Mouse (Mus musculus) layer of hippocampus, adult 9-10 months (tissue): ENCODE measurements around the gene Cnpy2.
"Not testable (repeated sequence)": the region's sequence is repeated elsewhere in the genome, so short reads cannot be mapped to it uniquely, and the experiment has no call there.

ENCODE experiments used
- DNase-seq: peaks from one replicate; pipeline ENCODE4 v3.0.0; 2022; ENCODE audit warnings: low spot score

Cnpy2 gene

DNA sequence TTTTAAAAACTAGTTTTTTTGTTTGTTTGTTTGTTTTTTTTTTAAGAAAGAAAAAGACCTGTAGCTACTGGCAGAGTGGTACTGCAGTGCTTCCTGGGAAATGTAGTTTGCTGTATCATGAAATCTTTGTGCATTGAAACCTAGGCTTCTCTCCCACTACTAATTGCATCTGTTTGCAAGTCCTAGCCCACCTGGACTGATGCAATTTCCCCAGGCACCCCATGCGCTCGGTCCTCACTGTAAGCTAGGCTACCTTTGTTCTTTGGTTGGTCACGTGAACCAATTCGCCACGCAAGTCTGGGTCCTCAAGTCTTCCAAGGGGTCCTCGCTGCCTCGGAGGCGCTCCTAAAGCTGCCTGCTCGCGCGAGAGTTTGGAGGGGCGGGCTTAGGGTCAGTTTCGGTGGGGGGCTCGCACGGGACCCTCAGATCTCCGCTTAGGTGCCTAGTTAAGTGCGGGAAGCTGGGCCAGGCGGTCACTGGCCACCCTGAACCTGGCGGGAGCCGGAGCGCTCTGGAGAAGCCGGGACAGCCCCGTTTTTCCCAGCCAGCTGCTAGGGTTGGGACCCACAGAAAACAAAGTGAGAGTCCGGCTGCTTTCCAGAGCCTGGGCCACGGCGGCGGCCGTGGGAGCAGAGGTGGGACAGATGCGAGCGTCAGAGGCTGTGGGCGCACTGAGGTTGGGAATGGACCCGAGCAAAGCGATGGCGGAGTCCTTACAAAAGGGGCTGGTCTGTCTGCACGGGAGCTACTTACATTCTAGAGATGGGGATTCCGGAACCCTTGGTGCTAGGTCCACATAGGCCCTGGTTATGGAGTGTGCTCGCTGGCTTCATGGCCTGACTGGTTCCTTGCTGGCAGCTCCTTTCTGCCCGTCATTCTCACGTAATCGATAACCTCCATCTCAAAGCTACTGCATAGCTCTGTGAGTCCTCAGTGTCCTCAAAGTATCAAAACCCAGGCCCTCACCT, at the start of gene Cnpy2:
Gene Cnpy2 (plus strand): TSS at position 319 of the 968 bp plus-strand sequence.
- DNase-seq, result peak; percentile 77

DNA sequence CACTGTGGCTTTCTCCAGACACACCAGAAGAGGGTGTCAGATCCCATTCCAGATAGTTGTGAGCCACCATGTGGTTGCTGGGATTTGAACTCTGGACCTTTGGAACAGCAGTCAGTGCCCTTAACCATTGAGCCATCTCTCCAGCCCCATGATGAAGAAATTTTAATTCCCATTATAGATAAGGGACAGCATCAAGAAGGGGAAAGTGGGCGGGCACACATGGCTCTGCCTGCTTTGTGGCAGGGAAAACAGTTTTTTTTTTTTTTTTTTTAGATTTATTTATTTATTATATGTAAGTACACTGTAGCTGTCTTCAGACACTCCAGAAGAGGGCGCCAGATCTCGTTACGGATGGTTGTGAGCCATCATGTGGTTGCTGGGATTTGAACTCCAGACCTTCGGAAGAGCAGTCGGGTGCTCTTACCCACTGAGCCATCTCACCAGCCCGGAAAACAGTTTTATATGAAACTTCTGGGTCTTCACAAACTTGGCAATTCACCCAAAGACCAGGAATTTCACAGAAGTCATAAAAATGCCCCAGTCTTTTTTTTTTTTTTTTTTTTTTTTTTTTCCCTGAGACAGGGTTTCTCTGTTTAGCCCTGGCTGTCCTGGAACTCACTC, 49.3 kb upstream of the Cnpy2 start:
- DNase-seq, result not testable (repeated sequence)

DNA sequence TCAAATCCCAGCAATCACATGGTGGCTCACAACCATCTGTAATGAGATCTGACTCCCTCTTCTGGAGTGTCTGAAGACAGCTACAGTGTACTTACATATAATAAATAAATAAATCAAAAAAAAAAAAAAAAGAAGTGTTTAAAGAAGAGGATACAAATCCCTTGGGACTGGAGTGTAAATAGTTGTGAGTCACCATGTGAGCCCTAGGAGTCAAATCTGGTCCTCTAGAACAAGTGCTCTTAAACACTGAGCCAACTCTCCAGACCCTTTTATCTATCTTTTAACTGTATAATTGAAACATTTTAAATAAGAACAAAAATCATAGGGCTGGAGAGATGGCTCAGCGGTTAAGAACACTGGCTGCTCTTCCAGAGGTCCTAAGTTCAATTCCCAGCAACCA, 46.9 kb upstream of the Cnpy2 start:
- DNase-seq, result not testable (repeated sequence)

- DNase-seq, result no peak
Observed at GRCm38 (mm10) chr10:128278158-128278557, 44.1 kb upstream of the Cnpy2 start.

- DNase-seq, result no peak
Observed at GRCm38 (mm10) chr10:128280943-128281342, 41.3 kb upstream of the Cnpy2 start.

GRCm38 (mm10) chr10:128281682-128282081, 40.6 kb upstream of the Cnpy2 start:
- DNase-seq, result no peak

GRCm38 (mm10) chr10:128282886-128283450, 39.3 kb upstream of the Cnpy2 start:
- DNase-seq, result no peak

- no peak for DNase-seq
Observed at GRCm38 (mm10) chr10:128283604-128284579, 38.4 kb upstream of the Cnpy2 start.

- not testable (repeated sequence) for DNase-seq
Observed at GRCm38 (mm10) chr10:128290594-128290993, 31.7 kb upstream of the Cnpy2 start.

DNA sequence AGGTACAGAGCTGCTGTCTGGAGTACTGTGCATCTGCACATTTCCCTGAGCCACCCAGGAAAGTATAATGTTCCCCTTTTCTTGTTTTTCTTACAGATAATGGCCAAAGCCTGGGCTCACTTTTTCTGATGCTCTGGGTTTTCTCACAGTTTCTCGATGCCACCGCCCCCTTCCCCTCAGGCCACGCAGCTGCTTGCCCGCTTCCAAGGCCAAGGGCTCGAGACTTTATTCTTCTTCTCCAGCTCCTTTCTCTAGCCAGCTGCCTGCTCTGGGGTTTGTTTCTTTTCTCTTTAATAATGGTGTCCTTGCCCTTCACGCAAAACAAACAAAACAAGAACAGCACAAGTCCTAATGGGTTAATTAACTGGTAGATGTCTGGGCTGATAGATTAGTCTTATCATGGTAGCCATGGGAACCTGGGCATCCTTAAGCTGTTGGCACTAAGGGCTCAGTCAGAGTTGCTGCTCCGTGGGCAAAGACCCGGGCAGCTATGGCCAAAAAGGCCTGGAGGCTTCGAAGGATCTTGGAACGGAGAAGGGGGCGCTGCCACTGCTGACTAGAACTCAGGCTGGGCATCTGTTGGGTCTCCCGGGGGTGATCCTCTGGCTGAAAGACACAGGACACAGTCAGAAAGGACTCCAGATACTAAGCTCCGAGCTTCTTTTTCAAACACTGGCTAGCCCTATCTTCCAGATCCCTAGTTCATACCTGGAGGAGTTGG, 25.7 kb upstream of the Cnpy2 start:
- no peak for DNase-seq

GRCm38 (mm10) chr10:128297221-128297620, 25.0 kb upstream of the Cnpy2 start:
- no peak for DNase-seq

DNA sequence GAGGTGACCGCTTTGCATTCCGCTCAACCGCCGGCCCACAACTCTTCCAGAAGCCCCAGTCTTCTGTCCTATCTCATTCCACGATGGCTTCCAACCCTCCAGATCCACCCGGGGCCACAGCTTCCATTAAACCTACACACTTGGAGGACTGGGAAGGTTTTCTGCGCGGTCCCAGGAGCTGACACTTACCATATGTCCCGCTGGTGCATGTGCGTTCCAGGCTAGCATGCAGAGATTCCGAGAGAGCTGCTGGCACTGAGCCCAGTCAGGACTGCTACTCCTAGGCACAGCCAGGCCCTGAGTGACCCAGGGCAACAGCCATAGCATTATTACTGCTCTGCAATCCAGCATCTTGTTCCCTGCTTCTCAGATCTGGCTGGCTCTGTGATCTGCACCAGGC, 24.6 kb upstream of the Cnpy2 start:
- DNase-seq, result no peak

DNA sequence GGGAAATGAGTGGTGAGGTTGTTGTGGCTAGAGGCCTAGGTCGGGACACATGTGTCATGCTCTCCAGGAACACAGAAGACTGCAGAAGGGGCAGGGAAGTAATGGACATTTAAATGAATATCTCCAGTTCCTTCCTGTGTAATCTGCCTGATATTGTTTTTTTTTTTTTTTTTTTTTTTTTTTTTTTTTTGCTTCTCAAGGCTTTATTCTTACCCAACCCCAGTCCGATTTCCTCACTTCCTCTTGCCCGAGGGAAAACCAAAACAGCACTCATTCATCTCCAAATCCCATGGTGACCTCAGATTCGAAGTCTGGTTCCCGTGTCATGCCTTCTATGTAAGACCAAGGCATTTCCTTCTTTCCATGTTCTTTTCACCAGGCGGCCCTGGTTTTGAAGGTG, 24.0 kb upstream of the Cnpy2 start:
- DNase-seq, result no peak

DNA sequence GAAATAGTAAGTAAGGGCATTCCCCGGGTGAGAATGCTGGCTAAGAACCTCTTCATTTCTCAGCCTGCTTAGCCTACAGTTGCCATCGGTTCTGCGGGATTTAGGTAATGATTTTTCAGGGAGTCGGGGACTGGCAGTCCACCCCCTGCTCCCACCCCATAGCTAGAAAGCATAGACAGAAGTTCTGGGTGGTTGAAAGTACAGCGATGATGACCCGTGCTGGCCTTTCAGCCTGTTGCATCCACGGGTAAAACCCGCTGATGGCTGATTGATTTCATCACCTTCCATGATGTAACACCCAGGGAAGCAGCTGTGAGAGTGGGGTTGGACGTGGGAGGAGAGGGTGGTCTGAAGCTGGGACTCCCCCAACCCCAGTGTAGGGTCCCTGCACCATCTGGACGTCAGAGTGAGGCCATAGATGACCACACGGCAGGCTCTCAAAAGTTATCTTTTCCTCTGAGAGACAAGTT, 23.5 kb upstream of the Cnpy2 start, which contains the start of gene Il23a:
Gene Il23a (minus strand): TSS at position 51 of the 470 bp plus-strand sequence.
- no peak for DNase-seq

GRCm38 (mm10) chr10:128302357-128302756, 19.9 kb upstream of the Cnpy2 start:
- DNase-seq, result no peak

GRCm38 (mm10) chr10:128302785-128303125, 19.5 kb upstream of the Cnpy2 start:
- DNase-seq, result no peak

DNA sequence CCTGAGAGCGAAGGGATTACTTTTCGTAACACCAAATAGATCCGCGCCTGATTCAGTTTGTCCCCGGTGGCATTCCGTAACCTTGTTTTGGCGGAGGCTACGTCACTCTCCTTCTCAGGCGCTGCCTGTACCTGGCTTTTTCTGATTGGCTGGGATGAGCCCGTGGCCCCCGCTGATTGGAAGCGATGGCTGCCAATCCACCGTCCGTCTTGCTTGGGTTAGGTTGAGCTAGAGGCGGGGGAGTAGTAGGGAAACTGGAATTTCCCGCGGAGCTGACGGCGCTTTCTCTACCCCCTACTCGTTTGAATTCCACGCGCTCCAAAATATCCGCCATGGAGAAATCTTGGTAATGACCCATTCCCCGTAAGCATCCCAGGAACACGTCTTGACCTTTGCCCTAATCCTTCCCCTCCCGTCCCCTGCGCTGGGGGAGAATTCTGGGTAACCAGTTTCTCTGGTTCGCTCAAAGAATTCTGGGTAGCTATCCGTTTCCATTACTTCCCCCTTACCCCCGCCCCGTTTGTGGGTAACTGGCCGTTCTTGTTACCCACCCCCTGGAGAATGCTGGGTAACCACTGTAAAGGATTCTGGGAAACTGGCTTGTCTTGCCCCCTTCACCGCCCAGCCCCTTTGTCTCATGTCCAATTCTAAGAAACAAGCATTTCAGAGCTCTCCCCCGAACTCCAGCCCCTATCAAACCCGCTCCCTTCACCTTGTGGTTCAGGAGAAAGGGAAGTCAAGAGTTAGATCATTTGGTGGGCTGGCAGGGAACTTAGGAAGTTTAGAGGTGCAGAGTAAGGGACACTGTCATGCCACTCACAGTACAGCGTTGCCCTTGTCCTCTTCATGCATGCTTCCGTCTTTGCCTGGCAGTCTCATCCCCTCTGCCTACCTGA, 18.9 kb upstream of the Cnpy2 start, which contains the start of gene Pan2:
Gene Pan2 (plus strand): TSS at position 210 of the 896 bp plus-strand sequence.
- DNase-seq, result peak; percentile 100

DNA sequence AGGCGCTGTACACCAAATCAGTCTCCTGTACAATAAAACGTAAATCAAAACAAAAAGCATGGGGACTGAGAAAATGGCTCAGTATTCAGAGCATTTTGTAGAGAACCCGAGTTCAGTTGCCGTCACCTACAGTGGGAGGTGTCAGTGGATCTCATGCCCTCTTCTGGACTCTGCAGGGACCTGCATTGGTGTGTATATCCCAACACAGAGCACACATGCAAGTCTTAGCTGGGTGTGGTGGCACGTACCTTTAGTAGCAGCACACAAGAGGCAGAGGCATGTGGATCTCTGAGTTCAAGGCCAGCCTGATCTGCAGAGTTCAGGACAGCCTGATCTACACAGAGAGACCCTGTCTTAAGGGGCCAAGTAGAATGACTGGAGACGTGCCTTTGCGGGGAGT, 12.6 kb upstream of the Cnpy2 start:
- DNase-seq, result no peak

DNA sequence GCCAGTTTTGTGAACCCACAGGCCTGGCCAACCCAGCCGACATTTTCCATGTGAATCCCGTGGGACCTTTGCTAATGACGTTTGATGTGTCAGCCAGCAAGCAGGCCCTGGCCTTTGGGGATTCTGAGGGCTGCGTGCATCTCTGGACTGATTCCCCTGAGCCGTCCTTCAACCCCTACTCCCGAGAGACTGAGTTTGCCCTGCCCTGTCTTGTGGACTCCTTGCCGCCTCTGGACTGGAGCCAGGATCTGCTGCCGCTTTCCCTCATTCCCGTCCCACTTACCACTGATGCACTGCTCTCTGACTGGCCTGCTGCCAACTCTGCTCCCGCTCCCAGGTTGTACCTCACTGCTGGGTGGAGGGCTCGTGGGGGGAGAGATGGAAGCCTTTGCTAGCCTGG, 12.1 kb upstream of the Cnpy2 start:
- no peak for DNase-seq

DNA sequence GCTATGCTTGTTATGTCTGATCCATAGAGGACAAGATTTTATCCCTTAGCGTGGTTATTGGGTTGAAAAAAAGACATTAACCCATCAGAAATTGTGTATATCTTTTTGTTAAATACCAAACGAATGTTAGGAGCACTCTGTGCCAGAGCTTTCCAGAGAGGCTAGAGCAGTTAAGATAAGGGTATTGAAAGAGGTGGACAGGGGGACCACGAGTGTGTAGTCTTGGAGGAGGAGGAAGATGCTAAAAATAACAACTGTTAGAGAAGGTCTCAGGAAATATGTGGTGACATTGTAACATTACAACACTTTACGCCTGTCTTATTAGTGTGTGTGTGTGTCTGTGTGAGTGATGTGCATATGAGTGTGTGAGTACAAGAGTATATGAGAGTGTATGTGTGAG, 11.4 kb upstream of the Cnpy2 start:
- no peak for DNase-seq
